Mouse (Mus musculus) lung, embryonic 15.5 days (tissue): ENCODE measurements at regions not wholly inside any gene's neighbourhood (a gene's known extent, or its start where the extent isn't known, plus 50 kb on each side); places are given as distances from the start of the nearest gene placed in this dataset.

ENCODE experiments used
- ATAC-seq: fragments of 200-750 bp; cut with Nextera tagmentation; 2 replicates; pipeline ENCODE4 v1.8.0; 2017; ENCODE audit warnings: moderate number of reproducible peaks, borderline replicate concordance; ENCODE audit not compliant: low FRiP score, low TSS enrichment; ENCODE audit errors: extremely low read depth
- H3K27ac ChIP-seq: fragments of 300-500 bp; sonication (generic); 2 replicates; pipeline ENCODE4 v1.5.1; 2015; ENCODE audit warnings: moderate library complexity, mild to moderate bottlenecking, inconsistent platforms
- H3K27me3 ChIP-seq: fragments of 300-500 bp; sonication (generic); 2 replicates; pipeline ENCODE4 v1.6.1; 2015; ENCODE audit warnings: inconsistent platforms
- H3K36me3 ChIP-seq: fragments of 300-500 bp; sonication (generic); 2 replicates; pipeline ENCODE4 v1.6.1; 2015; ENCODE audit warnings: inconsistent platforms
- H3K4me1 ChIP-seq: fragments of 300-500 bp; sonication (generic); 2 replicates; pipeline ENCODE4 v1.6.1; 2015; ENCODE audit warnings: inconsistent platforms
- H3K4me2 ChIP-seq: fragments of 300-500 bp; sonication (generic); 2 replicates; pipeline ENCODE4 v1.6.1; 2015; ENCODE audit warnings: inconsistent platforms, mild to moderate bottlenecking, moderate library complexity
- H3K4me3 ChIP-seq: fragments of 300-500 bp; sonication (generic); 2 replicates; pipeline ENCODE4 v1.5.1; 2015; ENCODE audit warnings: mild to moderate bottlenecking, inconsistent platforms
- H3K9ac ChIP-seq: fragments of 300-500 bp; sonication (generic); 2 replicates; pipeline ENCODE4 v1.6.1; 2015; ENCODE audit warnings: inconsistent platforms
- H3K9me3 ChIP-seq: fragments of 300-500 bp; sonication (generic); 2 replicates; pipeline ENCODE4 v1.6.1; 2016; ENCODE audit warnings: inconsistent platforms
- WGBS: fragments of 180-500 bp; shearing (Covaris S2); methylation state at CpG from one replicate; pipeline ENCODE4 v1.1.7; 2015; 5-methylcytosine and 5-hydroxymethylcytosine counted together

GRCm38 (mm10) chr2:116808554-116808953 lies 69.9 kb upstream of the Tmco5 start:
- Histone ChIP-seq H3K4me3 (no peak overlapping the region), H3K36me3 (no peaks in the 10 kb centered on the region), H3K27me3 (no peaks in the 10 kb centered on the region), H3K9me3 (no peaks in the 10 kb centered on the region), H3K9ac (no peak overlapping the region), H3K4me1 (0 out of 2 replicates have a peak, but pooled peaks cover 3% of the 10 kb centered on the region), H3K27ac (no peak overlapping the region), H3K4me2 (no peak overlapping the region)
- no peak for ATAC-seq
- 84% methylated on average over 8 of the region's 8 CpGs for WGBS

- Histone ChIP-seq H3K4me1 (0 out of 2 replicates have a peak, but pooled peaks cover 3% of the 10 kb centered on the region), H3K9me3 (no peaks in the 10 kb centered on the region), H3K27ac (no peak overlapping the region), H3K9ac (no peak overlapping the region), H3K27me3 (no peaks in the 10 kb centered on the region), H3K4me2 (no peak overlapping the region), H3K36me3 (no peaks in the 10 kb centered on the region), H3K4me3 (no peak overlapping the region)
- no peak for ATAC-seq
- 92% methylated on average over 16 of the region's 16 CpGs for WGBS
Measured at GRCm38 (mm10) chr2:116810116-116810515, 68.4 kb upstream of the Tmco5 start.

DNA sequence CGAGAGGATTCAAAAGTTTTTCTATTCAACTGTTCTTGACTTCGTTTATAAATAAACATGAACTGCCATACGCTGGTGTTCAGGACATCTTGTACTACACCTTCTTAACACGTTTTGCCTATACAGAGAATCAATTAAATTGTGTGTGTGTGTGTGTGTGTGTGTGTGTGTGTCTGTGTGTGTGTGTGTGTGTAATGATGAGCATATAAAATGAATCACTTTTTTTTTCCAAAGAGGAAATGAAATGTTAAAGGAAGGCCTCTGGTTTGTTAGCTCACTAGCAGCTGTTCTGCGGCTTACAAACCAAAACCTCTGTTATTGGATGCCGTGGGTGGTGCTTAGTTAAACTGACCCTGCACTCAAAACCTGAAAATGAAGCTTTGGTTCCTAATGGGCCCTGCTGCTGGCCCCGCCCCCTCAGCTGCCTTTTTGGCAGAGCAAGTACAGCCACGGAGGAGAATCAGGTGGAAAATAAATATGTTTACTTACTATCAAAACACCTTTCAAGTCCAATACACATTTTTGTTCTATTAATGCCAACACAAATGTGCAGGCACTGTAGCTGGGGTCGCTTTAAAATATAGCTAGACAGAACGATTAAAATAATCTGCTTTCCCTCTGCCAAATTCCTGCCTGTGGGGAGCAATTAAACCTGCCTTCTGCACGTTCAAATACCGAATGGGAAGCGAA lies 65.5 kb upstream of the Tmco5 start:
- ATAC-seq: no peak
- Histone ChIP-seq H3K4me3 (no peak overlapping the region), H3K4me2 (no peak overlapping the region; the same call in 1 of the 2 replicates), H3K27me3 (no peaks in the 10 kb centered on the region), H3K9me3 (no peaks in the 10 kb centered on the region), H3K36me3 (no peaks in the 10 kb centered on the region), H3K27ac (no peak overlapping the region), H3K4me1 (0 out of 2 replicates have a peak, but pooled peaks cover 3% of the 10 kb centered on the region), H3K9ac (no peak overlapping the region)
- WGBS: 30% methylated on average over 13 of the region's 13 CpGs

GRCm38 (mm10) chr2:116813559-116813895 lies 65.0 kb upstream of the Tmco5 start:
- Histone ChIP-seq H3K27me3 (no peaks in the 10 kb centered on the region), H3K4me1 (0 out of 2 replicates have a peak, but pooled peaks cover 3% of the 10 kb centered on the region), H3K9ac (no peak overlapping the region), H3K4me3 (no peak overlapping the region), H3K27ac (no peak overlapping the region), H3K4me2 (no peak overlapping the region; the same call in 1 of the 2 replicates), H3K9me3 (no peaks in the 10 kb centered on the region), H3K36me3 (no peaks in the 10 kb centered on the region)
- no peak for ATAC-seq
- WGBS: 23% methylated on average over 5 of the region's 5 CpGs

- H3K27ac ChIP-seq: no peak overlapping the region
- H3K36me3 ChIP-seq: no peaks in the 10 kb centered on the region
- no peak overlapping the region for H3K9ac ChIP-seq
- WGBS: 42% methylated on average over 6 of the region's 6 CpGs
- no peak for ATAC-seq
- H3K4me3 ChIP-seq: no peak overlapping the region
- no peak overlapping the region for H3K4me2 ChIP-seq
- H3K27me3 ChIP-seq: no peaks in the 10 kb centered on the region; the same call in 1 of the 2 replicates
- 0 out of 2 replicates have a peak, but pooled peaks cover 9% of the 10 kb centered on the region for H3K4me1 ChIP-seq
- no peaks in the 10 kb centered on the region for H3K9me3 ChIP-seq
Measured at GRCm38 (mm10) chr2:116817134-116817533, 61.4 kb upstream of the Tmco5 start.

DNA sequence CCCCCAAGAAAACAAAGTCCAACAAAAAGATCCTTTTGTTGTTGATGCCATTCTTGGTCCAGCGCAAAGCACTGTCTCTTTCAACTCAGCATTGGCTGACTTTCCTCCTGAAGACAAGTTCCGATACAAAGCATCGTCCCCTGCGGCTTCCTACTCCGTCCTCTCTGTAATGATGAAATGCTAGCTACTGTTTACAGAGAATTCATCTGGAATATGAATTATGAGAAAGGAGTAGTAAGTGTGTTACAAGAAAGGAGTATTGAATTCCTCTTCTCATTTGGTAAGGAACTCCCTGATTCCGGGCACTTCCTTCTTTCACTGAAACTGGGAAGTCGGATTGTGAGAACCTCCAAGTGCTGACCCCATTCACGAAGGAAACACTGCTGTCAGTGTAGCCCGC lies 60.9 kb upstream of the Tmco5 start:
- 51% methylated on average over 9 of the region's 9 CpGs for WGBS
- no peak overlapping the region for H3K4me2 ChIP-seq
- H3K9me3 ChIP-seq: no peaks in the 10 kb centered on the region
- H3K9ac ChIP-seq: no peak overlapping the region
- no peaks in the 10 kb centered on the region; the same call in 1 of the 2 replicates for H3K27me3 ChIP-seq
- no peak overlapping the region for H3K27ac ChIP-seq
- no peak for ATAC-seq
- no peak overlapping the region for H3K4me3 ChIP-seq
- 0 out of 2 replicates have a peak, but pooled peaks cover 9% of the 10 kb centered on the region for H3K4me1 ChIP-seq
- no peaks in the 10 kb centered on the region for H3K36me3 ChIP-seq

DNA sequence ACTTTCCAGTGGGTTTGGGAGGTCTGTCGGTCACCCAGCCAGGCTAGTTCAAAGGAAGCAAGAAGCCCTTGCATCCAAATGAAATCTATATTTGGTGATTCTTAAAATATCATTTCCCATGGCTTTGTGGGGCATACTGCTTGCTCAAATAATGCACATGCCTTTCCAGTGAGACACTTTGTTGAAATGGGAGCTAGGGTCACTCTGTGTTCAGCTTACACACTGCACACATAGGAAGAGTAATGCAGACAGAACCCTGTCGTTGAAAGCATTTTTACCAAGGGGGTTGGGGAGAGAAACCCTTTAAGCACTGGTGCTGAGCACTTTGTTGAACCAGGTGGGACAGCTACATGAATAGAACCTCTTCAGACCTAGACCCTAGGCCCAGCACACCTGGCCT lies 59.9 kb upstream of the Tmco5 start:
- ATAC-seq: peak; percentile 73
- no peak overlapping the region for H3K4me2 ChIP-seq
- no peaks in the 10 kb centered on the region; the same call in 1 of the 2 replicates for H3K27me3 ChIP-seq
- 22% methylated on average over 2 of the region's 2 CpGs for WGBS
- H3K9me3 ChIP-seq: no peaks in the 10 kb centered on the region
- H3K36me3 ChIP-seq: no peaks in the 10 kb centered on the region
- H3K4me3 ChIP-seq: no peak overlapping the region
- no peak overlapping the region for H3K27ac ChIP-seq
- 0 out of 2 replicates have a peak, but pooled peaks cover 6% of the 10 kb centered on the region for H3K4me1 ChIP-seq
- H3K9ac ChIP-seq: no peak overlapping the region

DNA sequence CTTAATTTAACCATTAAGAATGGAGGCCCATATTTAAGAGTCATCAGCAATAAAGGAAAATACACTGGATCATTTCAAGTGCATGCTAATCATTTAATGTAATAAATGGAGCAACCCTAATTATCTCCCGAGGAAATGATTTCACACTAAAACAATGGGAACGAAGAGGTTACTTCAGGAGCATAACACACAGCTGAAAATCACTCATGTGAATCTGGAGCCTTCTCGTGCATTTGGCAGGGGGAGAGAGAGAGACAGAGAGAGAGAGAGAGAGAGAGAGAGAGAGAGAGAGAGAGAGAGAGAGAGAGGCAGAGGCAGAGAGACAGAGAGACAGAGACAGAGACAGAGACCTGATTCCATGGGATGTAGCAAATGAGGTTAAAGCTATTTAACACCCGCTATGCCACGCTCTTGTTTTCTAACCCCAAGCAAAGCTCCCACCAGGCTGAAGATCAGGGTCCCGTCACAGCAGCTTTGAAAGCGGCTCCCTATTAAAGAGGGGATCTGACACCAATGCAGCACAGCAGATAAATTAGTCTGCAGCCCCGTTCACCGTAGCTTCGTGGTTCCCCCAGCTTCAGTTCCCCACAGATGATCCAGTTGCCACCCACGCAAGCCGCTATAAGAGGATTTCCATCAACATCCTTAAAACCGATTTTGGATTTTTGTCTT lies 59.3 kb upstream of the Tmco5 start:
- Histone ChIP-seq H3K27ac (no peak overlapping the region), H3K4me2 (no peak overlapping the region), H3K27me3 (no peaks in the 10 kb centered on the region; the same call in 1 of the 2 replicates), H3K9me3 (no peaks in the 10 kb centered on the region), H3K9ac (no peak overlapping the region), H3K4me1 (0 out of 2 replicates have a peak, but pooled peaks cover 6% of the 10 kb centered on the region), H3K4me3 (no peak overlapping the region), H3K36me3 (no peaks in the 10 kb centered on the region)
- no peak for ATAC-seq
- WGBS: 50% methylated on average over 13 of the region's 13 CpGs

- H3K27me3 ChIP-seq: no peaks in the 10 kb centered on the region; the same call in 1 of the 2 replicates
- no peak overlapping the region for H3K27ac ChIP-seq
- 33% methylated on average over 13 of the region's 13 CpGs for WGBS
- no peak overlapping the region for H3K4me2 ChIP-seq
- peak; percentile 27; the same call in 1 of the 2 replicates for ATAC-seq
- H3K4me1 ChIP-seq: 0 out of 2 replicates have a peak, but pooled peaks cover 6% of the 10 kb centered on the region
- H3K36me3 ChIP-seq: no peaks in the 10 kb centered on the region
- H3K9ac ChIP-seq: no peak overlapping the region
- no peak overlapping the region for H3K4me3 ChIP-seq
- no peaks in the 10 kb centered on the region for H3K9me3 ChIP-seq
Measured at GRCm38 (mm10) chr2:116820831-116821745, 57.4 kb upstream of the Tmco5 start.
